Mouse (Mus musculus): ENCODE measurements around the gene Gga3. TPM values are rescaled to one million over a fixed set of nuclear protein-coding genes. Genes with fewer than 3 reads are reported as not detected.
A peak's percentile ranks its signal among the peaks of the same experiment; 100 is the strongest.

The Gga3 gene
- total RNA-seq, 2 experiments from 2014 or later: 57.0 to 69.8 TPM

- peak; percentile 97 to 98 for DNase-seq (ENCODE audit: low spot score in 2 of 2)
Observed at GRCm38 (mm10) chr11:115564064-115564809, 39.6 kb downstream of the Gga3 start, which contains the start of gene Nup85. Gene Nup85, plus strand, starts transcription at chr11:115564434.

GRCm38 (mm10) chr11:115563406-115563805 lies 40.4 kb downstream of the Gga3 start:
- no peak for DNase-seq (ENCODE audit: low spot score in 2 of 2)

GRCm38 (mm10) chr11:115555717-115556116 lies 48.1 kb downstream of the Gga3 start:
- no peak for DNase-seq (ENCODE audit: low spot score in 2 of 2)

GRCm38 (mm10) chr11:115552783-115553182 lies 51.1 kb downstream of the Gga3 start:
- DNase-seq (ENCODE audit: low spot score in 2 of 2): no peak

GRCm38 (mm10) chr11:115543571-115543970 lies 60.3 kb downstream of the Gga3 start:
- no peak for DNase-seq (ENCODE audit: low spot score in 2 of 2)

- DNase-seq (ENCODE audit: low spot score in 2 of 2): no peak
Observed at GRCm38 (mm10) chr11:115538045-115538444, 65.8 kb downstream of the Gga3 start.

- DNase-seq (ENCODE audit: low spot score in 2 of 2): peak in 1 of 2 experiments; percentile 55
Observed at GRCm38 (mm10) chr11:115536856-115537568, 66.8 kb downstream of the Gga3 start.

- DNase-seq (ENCODE audit: low spot score in 2 of 2): peak; percentile 98 to 99
Observed at GRCm38 (mm10) chr11:115536038-115536681, 67.7 kb downstream of the Gga3 start, which contains the start of gene Sumo2. Gene Sumo2, minus strand, starts transcription at chr11:115536276.

GRCm38 (mm10) chr11:115535401-115536037 lies 68.3 kb downstream of the Gga3 start:
- peak; percentile 51 to 71 for DNase-seq (ENCODE audit: low spot score in 2 of 2)

- no peak for DNase-seq (ENCODE audit: low spot score in 2 of 2)
Observed at GRCm38 (mm10) chr11:115534759-115535371, 69.0 kb downstream of the Gga3 start.

Other genes with a start within 250 kb of the Gga3 start
- gene Hid1, start 236.3 kb downstream of the Gga3 start, total RNA-seq (2021): 10 to 100 TPM; 90.0 to 94.3 TPM
- 10 to 100 TPM; 18.6 to 21.3 TPM for gene Cdr2l, start 222.1 kb downstream of the Gga3 start, total RNA-seq (2021)
- 10 to 100 TPM; 95.7 to 96.6 TPM for gene Mrpl58, start 200.3 kb downstream of the Gga3 start, total RNA-seq (2021)
- gene Atp5h, start 184.1 kb downstream of the Gga3 start, total RNA-seq (2021): 100 to 1,000 TPM; 440 to 460 TPM
- gene Kctd2, start 183.9 kb downstream of the Gga3 start, total RNA-seq (2021): 10 to 100 TPM; 59.0 to 68.3 TPM
- not detected for gene Trim80, start 163.5 kb downstream of the Gga3 start, total RNA-seq (2021)
- gene Slc16a5, start 141.6 kb downstream of the Gga3 start, total RNA-seq (2021): not detected
- 10 to 100 TPM in 1 of 2 experiments, 1 to 10 TPM in 1; 8.7 to 10.6 TPM for gene Armc7, start 128.4 kb downstream of the Gga3 start, total RNA-seq (2021)
- gene Nt5c, start 112.2 kb downstream of the Gga3 start, total RNA-seq (2021): 10 to 100 TPM; 68.8 to 72.5 TPM
- 100 to 1,000 TPM; 188 to 227 TPM for gene Jpt1, start 89.7 kb downstream of the Gga3 start, total RNA-seq (2021)
- 100 to 1,000 TPM; 352 to 361 TPM for gene Sumo2, start 67.8 kb downstream of the Gga3 start, total RNA-seq (2021)
- 10 to 100 TPM; 43.4 to 47.1 TPM for gene Nup85, start 39.6 kb downstream of the Gga3 start, total RNA-seq (2021)
- gene Mrps7, start 126 bp downstream of the Gga3 start, total RNA-seq (2021): 10 to 100 TPM; 53.1 to 56.4 TPM
- gene Mif4gd, start 8.9 kb upstream of the Gga3 start, total RNA-seq (2021): 10 to 100 TPM; 22.5 to 23.5 TPM
- gene Slc25a19, start 24.2 kb upstream of the Gga3 start, total RNA-seq (2021): 10 to 100 TPM; 54.0 to 57.1 TPM
- 100 to 1,000 TPM; 178 to 182 TPM for gene Grb2, start 104.5 kb upstream of the Gga3 start, total RNA-seq (2021)
- gene Tmem94, start 161.4 kb upstream of the Gga3 start, total RNA-seq (2021): 10 to 100 TPM; 37.8 to 42.3 TPM
- 10 to 100 TPM; 22.0 to 24.8 TPM for gene Caskin2, start 209.6 kb upstream of the Gga3 start, total RNA-seq (2021)
- gene Tsen54, start 210.7 kb upstream of the Gga3 start, total RNA-seq (2021): 10 to 100 TPM; 12.4 to 15.0 TPM
- 1 to 10 TPM; 2.3 to 3.2 TPM for gene Llgl2, start 220.0 kb upstream of the Gga3 start, total RNA-seq (2021)

Measured in layer of hippocampus, postnatal 14 days (tissue).